Mouse (Mus musculus) c-Kit-positive CD71-negative TER-119-negative erythroid progenitor cells, embryonic 14.5 days (primary cell): ENCODE data around the gene Marcksl1.
A peak's percentile ranks its signal among the peaks of the same experiment; 100 is the strongest.

Source experiments
- DNase-seq: peaks from one replicate; pipeline ENCODE4 v3.0.0-alpha.2; 2013; ENCODE audit warnings: low read depth

Gene Marcksl1

GRCm38 (mm10) chr4:129513086-129513767, at the start of gene Marcksl1:
Marcksl1 (plus strand) TSS chr4:129513581.
- DNase-seq = peak; percentile 73

- no peak for DNase-seq
Observed at GRCm38 (mm10) chr4:129464286-129464815, 49.0 kb upstream of the Marcksl1 start.

GRCm38 (mm10) chr4:129476047-129476446, 37.3 kb upstream of the Marcksl1 start:
- DNase-seq = no peak

- no peak for DNase-seq
Observed at GRCm38 (mm10) chr4:129479863-129480262, 33.5 kb upstream of the Marcksl1 start.

GRCm38 (mm10) chr4:129481090-129481489, 32.3 kb upstream of the Marcksl1 start:
- no peak for DNase-seq

GRCm38 (mm10) chr4:129490972-129491880, 22.2 kb upstream of the Marcksl1 start, which contains the start of the genes Tssk3 and Fam229a:
Tssk3 (minus strand) TSS chr4:129491022.
Fam229a (plus strand) TSS chr4:129491190.
- no peak for DNase-seq

- no peak for DNase-seq
Observed at GRCm38 (mm10) chr4:129494681-129495080, 18.7 kb upstream of the Marcksl1 start.

- DNase-seq = no peak
Observed at GRCm38 (mm10) chr4:129495672-129496562, 17.5 kb upstream of the Marcksl1 start.

- no peak for DNase-seq
Observed at GRCm38 (mm10) chr4:129496631-129497030, 16.8 kb upstream of the Marcksl1 start.

- no peak for DNase-seq
Observed at GRCm38 (mm10) chr4:129498941-129499340, 14.4 kb upstream of the Marcksl1 start.

GRCm38 (mm10) chr4:129500017-129500416, 13.4 kb upstream of the Marcksl1 start:
- DNase-seq = no peak

GRCm38 (mm10) chr4:129500607-129501566, 12.5 kb upstream of the Marcksl1 start:
- DNase-seq = peak; percentile 69

- DNase-seq = no peak
Observed at GRCm38 (mm10) chr4:129502327-129502888, 11.0 kb upstream of the Marcksl1 start.

GRCm38 (mm10) chr4:129502901-129503444, 10.4 kb upstream of the Marcksl1 start:
- no peak for DNase-seq

GRCm38 (mm10) chr4:129505511-129505910, 7.9 kb upstream of the Marcksl1 start:
- no peak for DNase-seq

GRCm38 (mm10) chr4:129507434-129508236, 5.7 kb upstream of the Marcksl1 start:
- no peak for DNase-seq

GRCm38 (mm10) chr4:129508237-129508515, 5.2 kb upstream of the Marcksl1 start:
- DNase-seq = no peak

GRCm38 (mm10) chr4:129508834-129509600, 4.4 kb upstream of the Marcksl1 start:
- no peak for DNase-seq
